Mouse (Mus musculus): ENCODE measurements around the gene Blvrb. TPM values are rescaled to one million over a fixed set of nuclear protein-coding genes. Genes with fewer than 3 reads are reported as not detected.
A peak's percentile ranks its signal among the peaks of the same experiment; 100 is the strongest.
"Not testable (repeated sequence)": the region's sequence is repeated elsewhere in the genome, so short reads cannot be mapped to it uniquely, and the experiment has no call there.

Blvrb gene
- total RNA-seq, 4 experiments from 2014 or later, result 14.6 to 21.6 (median 20.1) TPM

DNA sequence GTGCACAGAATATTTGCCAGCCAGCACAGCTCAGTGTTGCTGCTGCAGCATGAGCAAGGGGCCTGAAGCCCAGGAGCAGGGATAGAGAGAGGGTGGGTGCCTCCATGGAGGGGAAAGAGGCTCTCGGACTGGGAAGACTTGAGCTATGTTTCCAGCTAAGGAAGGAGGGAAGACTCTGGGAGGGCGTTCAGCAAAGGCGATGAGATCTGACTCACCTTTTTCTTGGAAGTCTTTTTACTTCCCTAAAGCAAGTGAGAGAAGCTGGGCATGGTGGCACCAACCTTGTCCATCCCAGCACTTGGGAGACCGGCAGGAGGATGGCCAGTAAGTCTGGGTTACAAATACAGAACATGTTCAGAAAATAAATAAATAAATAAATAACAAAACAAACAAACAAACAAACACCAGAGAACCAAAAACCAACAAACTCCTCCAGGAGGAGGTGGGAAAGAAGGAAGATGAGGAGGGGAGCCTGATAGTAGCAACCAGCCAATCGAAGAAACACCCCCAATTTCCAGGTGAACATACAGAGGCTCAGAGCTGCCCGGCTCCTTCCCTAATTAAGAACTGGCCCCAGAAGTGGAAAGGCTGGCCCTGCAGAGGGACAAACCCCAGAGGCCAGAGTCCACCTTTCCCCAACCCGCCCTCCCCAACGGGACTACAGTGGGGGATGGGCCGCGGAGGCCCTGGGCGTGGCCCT lies 33.3 kb downstream of the Blvrb start:
- no peak for DNase-seq (ENCODE audit: low spot score in 2 of 2)

DNA sequence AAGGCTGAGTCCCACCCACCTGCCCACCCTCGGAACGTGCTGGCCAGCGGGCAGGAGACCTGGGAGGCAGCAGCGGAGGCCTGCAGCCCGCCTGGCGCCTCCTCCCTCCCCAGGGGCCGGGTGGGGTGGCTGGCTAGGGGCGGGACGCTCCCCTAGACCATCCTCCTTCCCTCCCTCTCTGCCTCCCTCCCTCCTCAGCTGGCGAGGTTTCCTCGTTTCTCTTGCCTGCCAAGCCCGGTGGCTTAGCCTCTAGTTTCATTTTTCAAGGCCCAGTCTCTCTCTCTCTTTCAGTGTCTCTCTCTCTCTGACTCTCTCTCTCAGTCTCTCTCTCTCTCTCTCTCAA lies 33.8 kb downstream of the Blvrb start:
- DNase-seq (ENCODE audit: low spot score in 2 of 2), result peak in 1 of 2 experiments; percentile 62

DNA sequence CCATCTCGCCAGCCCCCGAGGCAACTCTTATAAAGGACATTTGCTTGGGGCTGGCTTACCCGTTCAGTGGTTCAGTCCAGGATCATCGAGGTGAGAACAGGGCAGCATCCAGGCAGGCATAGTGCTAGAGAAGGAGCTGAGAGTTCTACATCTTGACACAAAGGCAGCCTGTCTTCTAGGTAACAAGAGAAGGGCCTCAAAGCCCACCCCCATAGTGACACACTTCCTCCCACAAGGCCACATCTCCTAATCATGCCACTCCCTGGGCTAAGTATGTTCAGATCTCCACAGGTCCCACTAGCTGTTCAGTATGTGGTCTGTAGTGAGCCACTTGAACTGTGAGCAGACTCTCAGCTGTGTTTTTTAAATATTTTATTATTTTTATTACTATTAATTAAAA lies 36.1 kb downstream of the Blvrb start:
- no peak for DNase-seq (ENCODE audit: low spot score in 2 of 2)

DNA sequence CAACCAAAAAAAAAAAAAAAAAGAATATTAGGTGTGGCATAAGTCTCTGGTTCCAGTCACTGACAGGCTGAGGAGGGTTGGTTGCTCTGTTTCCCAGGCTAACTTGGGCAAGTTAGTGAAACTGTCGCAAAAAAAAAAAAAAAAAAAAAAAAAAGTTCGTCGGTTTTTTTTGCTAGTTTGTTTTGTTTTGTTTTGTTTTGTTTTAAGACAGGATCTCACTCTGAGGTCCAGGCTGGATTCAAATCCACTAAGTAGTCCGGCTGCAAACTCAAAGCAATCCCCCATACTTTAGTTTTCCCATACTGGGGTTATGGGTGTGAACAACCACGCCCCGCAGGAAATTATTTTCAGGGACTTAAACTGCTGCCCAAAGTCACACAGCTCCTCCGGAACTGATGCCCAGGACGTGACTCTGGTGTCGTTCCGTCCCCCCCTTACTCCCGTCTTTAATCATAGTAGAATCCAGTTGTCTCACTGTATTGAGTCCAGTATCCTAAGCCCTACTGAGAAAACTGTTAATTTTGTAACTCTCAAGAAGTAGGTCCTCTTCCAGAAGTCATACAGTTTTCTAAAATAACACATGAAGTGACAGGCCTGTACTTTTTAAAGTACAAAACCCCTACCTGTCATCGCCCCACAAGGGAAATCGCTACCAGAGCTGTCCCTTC lies 38.5 kb downstream of the Blvrb start:
- DNase-seq (ENCODE audit: low spot score in 2 of 2), result no peak

DNA sequence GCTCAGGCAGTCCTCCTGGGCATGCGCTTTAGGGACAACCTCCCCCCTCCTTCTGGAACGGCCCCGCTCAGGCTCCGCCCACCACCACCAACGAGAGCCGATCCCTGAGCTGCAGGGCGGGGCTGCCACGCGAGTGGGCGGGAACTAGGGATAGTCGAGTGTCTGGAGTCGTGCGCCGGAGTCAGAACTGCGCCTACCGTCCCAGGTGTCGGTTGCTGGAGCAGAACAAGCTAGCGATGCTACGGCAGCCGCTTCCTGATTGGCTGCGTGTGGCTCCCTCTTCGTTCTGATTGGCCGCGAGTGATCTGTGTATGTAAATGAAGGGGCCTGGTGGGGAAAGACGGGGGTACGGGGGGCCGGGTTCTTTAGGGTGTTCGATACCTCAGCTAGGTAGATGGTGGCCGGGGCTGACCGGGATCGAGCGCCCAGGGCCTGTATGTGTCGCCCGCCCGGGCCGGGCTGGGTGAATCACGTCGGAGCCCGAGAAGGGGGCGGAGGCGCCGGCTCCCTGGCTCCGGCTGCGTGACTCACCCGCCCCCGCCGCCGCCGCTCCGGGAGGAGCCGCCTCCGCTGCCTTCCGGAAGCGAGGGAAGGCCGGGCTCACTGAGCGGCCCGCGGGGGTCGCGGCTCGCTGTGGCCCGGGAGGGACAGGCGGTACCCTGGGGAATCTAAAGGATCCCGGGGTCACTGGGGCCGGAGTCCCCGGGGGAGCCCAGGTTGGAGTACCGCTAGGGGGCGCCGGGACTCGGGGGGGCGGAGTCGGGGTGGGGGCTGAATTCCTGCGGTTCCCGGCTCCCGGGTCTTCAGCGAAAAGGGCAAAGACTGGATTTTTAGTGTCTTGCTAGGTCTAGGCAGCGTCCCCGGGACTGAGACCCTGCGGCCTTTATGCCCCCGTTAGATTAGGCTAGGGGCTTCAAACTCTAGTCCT lies 39.3 kb downstream of the Blvrb start, which contains the start of gene Sertad1:
Gene Sertad1 (plus strand): TSS at position 141 of the 928 bp plus-strand sequence.
- DNase-seq (ENCODE audit: low spot score in 2 of 2), result peak; percentile 99 to 100

DNA sequence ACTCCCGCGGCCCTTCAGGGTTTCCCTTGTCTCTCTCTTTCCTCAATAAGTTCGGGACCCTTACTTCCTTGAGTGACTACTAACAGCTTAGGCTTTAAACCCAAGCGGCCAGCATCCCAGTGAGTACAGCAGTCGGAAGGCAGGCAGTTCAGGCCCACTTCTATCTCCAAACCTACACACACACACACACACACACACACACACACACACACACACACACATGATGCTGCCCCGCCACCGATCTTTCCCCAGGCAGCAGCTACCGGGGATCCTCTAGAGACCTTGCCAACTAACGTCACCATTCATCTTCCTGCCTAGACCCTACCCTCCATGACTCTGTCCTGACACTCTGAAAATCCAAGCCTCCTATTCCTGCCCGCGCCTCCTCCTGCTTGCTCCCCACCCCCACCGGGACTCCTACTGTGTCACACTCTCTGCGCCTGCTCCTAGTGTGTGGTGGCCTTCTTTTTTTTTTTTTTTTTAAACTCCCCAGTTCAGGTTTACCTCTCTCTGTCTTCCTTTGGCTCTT lies 40.0 kb downstream of the Blvrb start:
- DNase-seq (ENCODE audit: low spot score in 2 of 2), result no peak

DNA sequence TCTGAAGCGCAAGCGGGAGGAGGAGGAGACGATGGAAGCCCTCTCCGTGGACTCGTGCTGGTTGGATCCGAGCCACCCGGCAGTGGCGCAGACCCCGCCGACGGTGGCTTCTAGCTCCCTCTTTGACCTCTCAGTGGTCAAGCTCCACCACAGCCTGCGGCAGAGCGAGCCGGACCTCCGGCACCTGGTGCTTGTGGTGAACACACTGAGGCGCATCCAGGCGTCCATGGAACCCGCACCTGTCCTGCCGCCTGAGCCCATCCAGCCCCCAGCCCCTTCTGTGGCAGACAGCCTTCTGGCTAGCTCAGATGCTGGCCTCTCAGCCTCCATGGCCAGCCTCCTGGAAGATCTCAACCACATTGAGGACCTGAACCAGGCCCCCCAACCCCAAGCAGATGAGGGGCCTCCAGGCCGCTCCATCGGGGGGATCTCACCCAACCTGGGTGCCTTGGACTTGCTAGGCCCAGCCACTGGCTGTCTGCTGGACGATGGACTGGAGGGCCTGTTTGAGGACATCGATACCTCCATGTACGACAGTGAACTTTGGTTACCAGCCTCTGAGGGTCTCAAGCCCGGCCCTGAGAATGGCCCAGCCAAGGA lies 41.6 kb downstream of the Blvrb start:
- DNase-seq (ENCODE audit: low spot score in 2 of 2), result no peak

DNA sequence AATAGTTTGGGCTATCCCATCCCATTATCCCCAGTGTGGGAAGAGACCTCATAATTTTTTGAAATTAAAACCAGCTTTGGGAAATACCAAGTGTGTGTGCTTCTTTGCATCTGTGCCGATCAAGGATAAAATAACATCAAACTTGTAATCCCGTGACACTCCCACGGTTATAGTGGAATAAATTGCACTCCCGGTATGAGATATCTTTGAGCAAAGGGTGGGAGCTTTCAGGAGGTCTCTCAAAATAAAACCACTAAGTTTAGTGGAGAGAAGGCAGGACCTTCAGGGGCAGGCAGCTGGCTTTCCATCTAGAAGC lies 42.4 kb downstream of the Blvrb start:
- DNase-seq (ENCODE audit: low spot score in 2 of 2), result no peak

DNA sequence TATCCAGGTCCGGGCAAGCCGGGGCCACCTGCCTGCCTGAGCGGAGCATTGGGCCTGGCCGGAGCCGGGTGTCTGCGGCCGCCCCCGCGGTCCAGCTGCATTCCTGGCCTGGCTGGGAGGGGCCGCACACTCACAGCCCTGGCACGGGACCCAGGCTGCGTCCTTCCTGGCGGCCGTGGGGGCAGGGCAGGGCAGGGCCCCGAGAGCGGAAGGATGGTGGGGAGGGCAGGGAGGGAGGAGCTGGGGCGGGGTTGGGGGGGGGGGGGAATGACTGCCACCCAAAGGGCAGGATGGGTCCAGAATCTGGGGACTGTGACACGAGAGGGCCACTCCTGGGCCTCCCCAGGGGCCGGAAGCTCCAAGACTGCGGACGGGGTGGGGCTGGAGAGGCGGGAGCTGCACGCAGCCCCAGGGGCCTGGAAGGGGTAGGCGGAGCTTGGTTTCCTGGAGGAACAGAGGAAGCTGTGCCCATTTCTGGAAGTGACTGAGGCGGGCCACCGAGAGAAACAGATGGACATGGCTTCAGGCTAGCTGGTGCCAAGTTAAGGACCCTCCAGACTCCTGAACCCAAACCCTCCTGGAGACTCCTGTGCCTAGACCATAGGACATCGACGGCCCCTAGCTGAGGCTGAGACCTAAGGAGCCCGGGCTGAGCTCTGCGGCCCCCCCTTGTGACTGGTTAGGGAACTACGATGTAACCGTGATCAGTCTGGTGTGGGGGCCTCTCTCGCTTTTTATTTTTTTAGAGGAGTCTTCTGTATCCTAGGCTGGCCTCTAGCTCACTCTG lies 43.0 kb downstream of the Blvrb start:
- peak; percentile 83 to 84 for DNase-seq (ENCODE audit: low spot score in 2 of 2)

DNA sequence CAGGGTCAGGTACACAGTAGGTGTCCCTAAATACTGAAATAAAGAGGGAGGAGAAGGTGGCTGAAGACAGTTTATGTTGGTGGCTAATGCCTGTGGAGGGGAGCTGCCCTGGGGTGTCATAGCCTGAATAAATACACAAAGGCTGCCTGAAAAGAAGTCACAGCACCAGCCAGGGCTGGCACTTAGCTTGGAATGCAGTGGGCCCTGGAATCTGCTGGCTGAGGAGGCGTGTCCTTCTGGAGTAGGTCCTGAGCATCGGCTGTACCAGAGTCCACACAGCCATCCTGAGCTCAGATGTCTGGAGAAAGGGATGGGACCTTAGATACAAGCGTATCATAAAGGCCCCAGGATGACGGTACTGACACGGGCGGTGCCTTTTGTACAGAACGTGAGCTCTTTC lies 44.1 kb downstream of the Blvrb start:
- DNase-seq (ENCODE audit: low spot score in 2 of 2), result no peak

DNA sequence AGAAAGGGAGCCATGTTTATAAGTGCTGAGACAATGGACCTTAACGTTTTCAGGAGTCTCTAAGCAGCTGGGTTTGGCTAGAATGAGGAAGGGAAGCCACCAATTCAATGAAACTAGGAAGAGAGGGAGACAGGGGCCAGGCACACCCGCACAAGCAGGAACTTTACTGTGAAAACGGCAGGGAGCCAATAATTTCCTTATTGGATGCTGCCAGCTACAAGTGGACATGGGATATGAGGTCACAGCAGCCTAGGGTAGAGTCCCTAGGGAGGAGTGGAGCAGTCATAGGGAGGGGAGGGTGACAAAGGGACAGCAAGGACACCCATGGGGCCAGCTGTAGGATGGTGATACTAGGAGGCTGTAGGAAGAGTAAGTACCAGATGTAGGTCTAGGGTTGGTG lies 45.2 kb downstream of the Blvrb start:
- DNase-seq (ENCODE audit: low spot score in 2 of 2), result no peak

DNA sequence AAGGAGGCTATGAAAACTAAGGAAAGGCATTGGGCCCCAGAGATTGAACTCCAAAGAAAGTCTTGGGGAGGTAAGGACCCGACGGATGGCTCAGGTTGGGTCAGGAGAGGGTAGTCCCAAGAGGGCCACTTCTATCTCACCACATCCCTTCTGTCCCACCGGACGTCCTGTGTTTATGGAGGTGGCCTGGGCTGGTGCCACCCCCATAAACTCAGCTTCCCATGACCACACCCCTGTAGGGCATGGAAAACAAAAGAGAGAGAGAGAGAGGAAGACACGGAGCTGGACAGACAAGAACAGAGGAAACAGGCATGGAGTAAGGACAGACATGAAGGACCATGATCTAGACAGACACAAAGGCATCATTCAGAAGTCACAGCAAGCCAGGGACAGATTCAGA lies 45.7 kb downstream of the Blvrb start:
- DNase-seq (ENCODE audit: low spot score in 2 of 2), result no peak

DNA sequence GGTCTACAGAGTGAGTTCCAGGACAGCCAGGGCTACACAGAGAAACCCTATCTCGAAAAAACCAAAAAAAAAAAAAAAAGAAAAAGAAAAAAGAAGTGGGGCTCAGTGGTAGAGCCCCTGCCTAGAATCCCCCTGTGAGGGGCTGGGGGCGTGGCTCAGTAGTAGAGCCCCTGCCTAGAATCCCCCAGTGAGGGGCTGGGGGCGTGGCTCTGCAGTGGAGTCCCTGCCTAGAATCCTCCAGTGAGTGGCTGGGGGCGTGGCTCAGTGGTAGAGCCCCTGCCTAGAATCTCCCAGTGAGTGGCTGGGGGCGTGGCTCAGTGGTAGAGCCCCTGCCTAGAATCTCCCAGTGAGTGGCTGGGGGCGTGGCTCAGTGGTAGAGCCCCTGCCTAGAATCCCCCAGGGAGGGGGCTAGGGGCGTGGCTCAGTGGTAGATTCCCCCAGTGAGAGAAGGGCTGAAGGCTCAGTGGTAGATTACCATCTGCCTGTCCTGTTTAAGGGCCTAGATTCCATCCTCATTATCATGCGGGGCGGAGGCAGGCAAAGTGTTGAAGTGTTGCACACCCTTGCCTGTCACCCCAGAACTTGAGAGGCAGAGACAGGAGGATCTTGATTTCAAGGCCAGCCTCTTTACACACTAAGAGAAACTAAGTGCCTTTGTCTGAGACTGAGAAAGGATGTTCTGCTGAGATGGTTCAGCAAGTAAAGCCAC lies 47.0 kb downstream of the Blvrb start:
- not testable (repeated sequence) for DNase-seq (ENCODE audit: low spot score in 2 of 2)

DNA sequence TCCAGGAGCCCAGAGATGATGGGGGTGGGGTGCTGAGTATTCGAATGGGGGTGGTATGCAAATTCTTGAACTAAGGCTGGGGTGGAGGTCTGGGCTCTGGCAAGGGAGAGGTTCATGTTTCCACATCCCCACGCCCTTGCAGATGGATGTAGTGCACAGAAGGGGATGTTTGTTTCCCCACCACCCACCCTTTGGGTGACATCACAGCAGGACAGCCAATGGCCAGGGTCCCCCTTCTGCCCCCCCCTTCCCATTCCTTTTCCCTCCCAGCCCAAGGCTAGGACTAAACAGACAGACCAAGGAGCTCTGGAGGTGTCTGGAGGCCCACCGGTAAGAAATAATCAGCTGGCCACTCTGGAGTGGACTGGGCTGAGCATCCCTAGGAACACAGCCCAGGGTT lies 51.3 kb downstream of the Blvrb start, which contains the start of gene Prx:
Gene Prx (plus strand): TSS at position 289 of the 400 bp plus-strand sequence.
- DNase-seq (ENCODE audit: low spot score in 2 of 2), result no peak

DNA sequence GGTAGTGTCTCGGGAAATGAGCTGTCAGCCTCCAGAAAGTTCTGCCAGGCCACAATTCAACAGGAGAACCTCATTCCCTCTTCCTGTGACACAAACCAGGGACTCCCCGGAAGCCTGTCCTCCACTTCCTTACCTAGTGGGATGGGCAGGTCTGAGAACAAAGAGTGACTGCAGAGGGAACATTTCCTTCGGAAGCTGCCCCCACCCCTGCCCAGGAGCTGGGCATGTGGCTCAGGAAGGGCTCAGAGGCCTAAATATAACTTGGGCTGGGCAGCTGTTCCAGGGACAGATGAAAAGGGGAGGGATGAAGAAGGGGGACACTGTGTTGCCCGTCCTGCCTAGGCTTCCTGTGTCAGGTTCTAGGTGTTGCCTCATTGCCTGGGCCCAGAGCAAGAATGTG lies 53.8 kb downstream of the Blvrb start:
- no peak for DNase-seq (ENCODE audit: low spot score in 2 of 2)

DNA sequence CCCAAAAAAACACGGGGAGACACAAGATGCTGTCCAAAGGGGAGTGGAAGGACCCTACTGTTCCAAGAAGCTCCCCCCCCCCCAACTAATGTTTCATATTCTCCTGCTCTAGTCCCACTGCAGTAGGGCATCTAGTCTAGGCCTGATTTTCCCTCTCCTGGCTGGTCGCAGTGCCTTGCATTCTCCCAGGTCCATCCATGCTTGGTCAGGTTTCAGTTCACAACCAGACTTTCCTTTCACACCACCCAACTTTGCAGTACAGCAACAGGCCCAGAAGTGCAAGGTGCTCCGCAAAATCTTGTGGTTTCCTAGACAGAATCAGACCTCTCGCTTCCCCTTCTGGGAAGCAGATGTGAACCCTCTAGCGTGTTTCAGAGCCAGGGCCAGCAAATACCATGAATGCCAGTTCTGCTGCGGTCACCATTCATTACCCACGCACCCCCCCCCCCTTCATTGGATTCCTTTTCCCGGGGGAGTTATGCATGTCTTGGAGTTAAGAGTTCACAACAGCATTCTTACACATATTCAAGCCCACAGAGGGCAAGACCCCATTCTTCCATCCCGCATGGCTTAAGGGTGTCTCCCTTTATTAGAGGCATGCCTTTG lies 59.1 kb downstream of the Blvrb start:
- no peak for DNase-seq (ENCODE audit: low spot score in 2 of 2)

DNA sequence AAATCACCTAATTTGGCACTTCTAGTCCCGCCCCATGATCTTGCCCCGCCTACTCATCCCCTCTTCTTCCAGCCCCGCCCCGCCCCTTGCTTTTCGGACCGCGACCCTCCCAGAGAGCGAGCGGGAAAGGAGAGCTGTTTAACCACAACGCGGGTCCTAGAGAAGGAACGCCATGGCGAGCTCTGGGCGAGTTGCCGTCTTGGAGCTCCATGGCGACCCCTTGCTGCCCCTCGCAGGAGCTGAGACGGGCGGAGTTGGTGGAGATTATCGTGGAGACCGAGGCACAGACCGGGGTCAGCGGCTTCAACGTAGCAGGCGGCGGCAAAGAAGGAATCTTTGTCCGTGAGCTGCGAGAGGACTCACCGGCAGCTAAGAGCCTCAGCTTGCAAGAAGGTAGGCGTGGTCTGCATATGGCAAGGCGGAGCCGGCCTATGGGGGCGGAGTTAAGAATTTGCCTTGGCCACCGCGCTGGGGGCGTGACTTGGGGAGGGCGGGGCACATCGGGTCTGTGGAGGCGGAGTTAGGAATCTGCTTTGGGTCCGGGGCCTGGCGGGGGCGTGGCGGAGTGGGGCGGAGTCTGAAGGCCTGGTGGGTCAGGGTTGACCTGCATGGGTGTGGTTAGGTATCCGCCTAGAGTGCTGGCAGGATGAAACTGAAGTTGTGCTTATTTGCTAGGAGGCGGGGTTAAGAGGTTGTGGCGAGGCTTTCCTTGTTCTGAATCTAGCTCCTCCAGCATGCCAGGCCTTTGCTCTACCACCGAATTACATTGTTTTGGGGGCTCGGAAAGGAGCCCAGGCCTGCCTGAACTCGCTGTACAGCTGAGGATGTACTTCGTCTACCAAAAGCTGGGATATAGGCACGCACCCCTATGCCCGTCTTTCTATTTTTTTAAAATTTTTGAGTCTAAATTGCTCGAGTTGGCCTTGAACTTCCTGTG lies 60.2 kb downstream of the Blvrb start:
- DNase-seq (ENCODE audit: low spot score in 2 of 2), result peak; percentile 82 to 85

DNA sequence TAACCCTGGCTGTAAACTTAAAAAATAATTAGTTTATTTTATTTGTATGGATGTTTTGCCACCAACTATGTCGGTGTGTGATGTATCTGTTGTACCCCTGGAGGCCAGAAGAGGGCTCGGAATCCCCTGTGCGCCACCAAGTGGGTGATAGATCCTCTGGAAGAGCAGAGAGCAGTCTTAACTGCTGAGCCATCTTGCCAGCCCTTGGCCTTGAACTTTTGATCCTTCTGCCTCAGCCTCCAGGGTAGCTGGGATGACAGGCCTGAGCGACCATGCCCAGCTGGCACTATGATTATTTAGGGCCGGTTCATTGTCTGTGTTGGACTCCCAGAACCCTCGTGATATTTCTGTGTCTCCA lies 60.8 kb downstream of the Blvrb start:
- DNase-seq (ENCODE audit: low spot score in 2 of 2), result no peak

DNA sequence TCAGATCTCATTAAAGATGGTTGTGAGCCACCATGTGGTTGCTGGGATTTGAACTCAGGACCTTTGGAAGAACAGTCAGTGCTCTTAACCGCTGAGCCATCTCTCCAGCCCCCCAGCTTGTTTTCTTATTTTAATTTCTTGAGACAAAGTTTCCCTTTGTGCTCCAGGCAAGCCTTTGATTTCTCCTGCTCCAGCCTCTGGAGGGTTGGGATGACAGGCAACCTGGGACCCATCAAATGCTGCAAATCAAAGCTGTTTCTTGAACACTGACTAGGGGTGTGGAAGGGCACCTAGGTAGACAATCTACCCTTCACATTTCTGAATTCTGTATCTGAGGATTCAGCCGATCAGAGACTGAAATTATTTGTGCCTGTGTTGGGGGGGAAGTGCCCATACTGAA lies 63.0 kb downstream of the Blvrb start:
- DNase-seq (ENCODE audit: low spot score in 2 of 2), result no peak
